Mouse (Mus musculus) heart, embryonic 14.5 days (tissue): ENCODE measurements at regions not wholly inside any gene's neighbourhood (a gene's known extent, or its start where the extent isn't known, plus 50 kb on each side); places are given as distances from the start of the nearest gene placed in this dataset.

ENCODE experiments used
- ATAC-seq: fragments of 200-750 bp; cut with Nextera tagmentation; 2 replicates; pipeline ENCODE4 v1.8.0; 2017; ENCODE audit warnings: low read depth, moderate TSS enrichment; ENCODE audit not compliant: insufficient number of reproducible peaks, insufficient read depth, low FRiP score
- H3K27ac ChIP-seq, 2 experiments: fragments of 200-500 bp in 1 of 2; fragments of 300-500 bp in 1 of 2; sonication (generic) in 1 of 2; replicated peaks in 1 of 2; 2 replicates each; pipeline ENCODE4 v1.5.1; 2012 to 2014; ENCODE audit warnings: low read depth in 2 of 2, low read length in 2 of 2, control low read depth in 1 of 2, mild to moderate bottlenecking in 1 of 2, mixed read lengths in 1 of 2; ENCODE audit not compliant: control insufficient read depth in 1 of 2, insufficient read depth in 1 of 2
- H3K27me3 ChIP-seq: fragments of 300-500 bp; sonication (generic); 2 replicates; pipeline ENCODE4 v1.6.1; 2014; ENCODE audit warnings: mild to moderate bottlenecking, low read length, control low read depth; ENCODE audit not compliant: control insufficient read depth, insufficient read depth
- H3K36me3 ChIP-seq: fragments of 300-500 bp; sonication (generic); 2 replicates; pipeline ENCODE4 v1.6.1; 2014; ENCODE audit warnings: mild to moderate bottlenecking, control low read depth, low read length, mixed read lengths; ENCODE audit not compliant: control insufficient read depth, insufficient read depth
- H3K4me1 ChIP-seq, 2 experiments: fragments of 200-500 bp in 1 of 2; fragments of 300-500 bp in 1 of 2; sonication (generic) in 1 of 2; 2 replicates each; pipeline ENCODE4 v1.6.1; 2012 to 2014; ENCODE audit warnings: low read length in 2 of 2, control low read depth in 1 of 2, mixed read lengths in 1 of 2; ENCODE audit not compliant: control insufficient read depth in 2 of 2, insufficient read depth in 2 of 2
- H3K4me2 ChIP-seq: fragments of 300-500 bp; sonication (generic); 2 replicates; pipeline ENCODE4 v1.6.1; 2014; ENCODE audit warnings: mild to moderate bottlenecking, low read length
- H3K4me3 ChIP-seq, 2 experiments: fragments of 200-500 bp in 1 of 2; fragments of 300-500 bp in 1 of 2; sonication (generic) in 1 of 2; 2 replicates each; pipeline ENCODE4 v1.5.1; 2012 to 2014; ENCODE audit warnings: low read length in 2 of 2, mild to moderate bottlenecking in 2 of 2, control low read depth in 1 of 2, low read depth in 1 of 2, moderate library complexity in 1 of 2; ENCODE audit not compliant: control insufficient read depth in 1 of 2, insufficient read depth in 1 of 2
- H3K9ac ChIP-seq: fragments of 300-500 bp; sonication (generic); 2 replicates; pipeline ENCODE4 v1.6.1; 2014; ENCODE audit warnings: mild to moderate bottlenecking, low read length
- H3K9me3 ChIP-seq: fragments of 300-500 bp; sonication (generic); 2 replicates; pipeline ENCODE4 v1.6.1; 2016; ENCODE audit warnings: low read length, control low read depth; ENCODE audit not compliant: control insufficient read depth
- WGBS: fragments of 180-500 bp; shearing (Covaris S2); extraction: QIAGEN DNeasy Blood & Tissue Kit; methylation state at CpG from one replicate; pipeline ENCODE4 v1.1.7; 2014; 5-methylcytosine and 5-hydroxymethylcytosine counted together

- Histone ChIP-seq H3K4me3 (no peak overlapping the region), H3K9ac (no peak overlapping the region), H3K36me3 (no peaks in the 10 kb centered on the region), H3K4me1 (no peaks in the 10 kb centered on the region; a peak in 1 of 4 replicates), H3K27me3 (no peaks in the 10 kb centered on the region), H3K27ac (no peak overlapping the region), H3K9me3 (no peaks in the 10 kb centered on the region), H3K4me2 (no peak overlapping the region)
- 49% methylated on average over 2 of the region's 2 CpGs for WGBS
- ATAC-seq = no peak
Observed at GRCm38 (mm10) chr15:62457990-62458389, 1387.0 kb downstream of the Gsdmc2 start.

- H3K27ac ChIP-seq = no peak overlapping the region
- no peaks in the 10 kb centered on the region for H3K9me3 ChIP-seq
- 80% methylated on average over 4 of the region's 4 CpGs for WGBS
- no peaks in the 10 kb centered on the region for H3K27me3 ChIP-seq
- no peak overlapping the region for H3K4me2 ChIP-seq
- no peak for ATAC-seq
- no peak overlapping the region for H3K9ac ChIP-seq
- no peaks in the 10 kb centered on the region; a peak in 1 of 4 replicates for H3K4me1 ChIP-seq
- no peak overlapping the region for H3K4me3 ChIP-seq
- no peaks in the 10 kb centered on the region for H3K36me3 ChIP-seq
Observed at GRCm38 (mm10) chr15:62457051-62457664, 1387.8 kb downstream of the Gsdmc2 start.

GRCm38 (mm10) chr15:62456020-62456419 is 1389.0 kb downstream of the Gsdmc2 start:
- no peaks in the 10 kb centered on the region for H3K36me3 ChIP-seq
- no peak overlapping the region for H3K4me3 ChIP-seq
- 75% methylated on average over 1 of the region's 1 CpGs for WGBS
- ATAC-seq = no peak
- H3K27me3 ChIP-seq = no peaks in the 10 kb centered on the region
- H3K9me3 ChIP-seq = no peaks in the 10 kb centered on the region
- H3K9ac ChIP-seq = no peak overlapping the region
- no peak overlapping the region for H3K4me2 ChIP-seq
- H3K27ac ChIP-seq = no peak overlapping the region
- no peaks in the 10 kb centered on the region; a peak in 1 of 4 replicates for H3K4me1 ChIP-seq

GRCm38 (mm10) chr15:62448116-62448515 is 1396.9 kb downstream of the Gsdmc2 start:
- no peaks in the 10 kb centered on the region for H3K9me3 ChIP-seq
- ATAC-seq = no peak

GRCm38 (mm10) chr15:62439211-62439610 is 1405.8 kb downstream of the Gsdmc2 start:
- no peak overlapping the region for H3K4me3 ChIP-seq
- ATAC-seq = no peak
- H3K4me2 ChIP-seq = no peak overlapping the region
- no peaks in the 10 kb centered on the region for H3K4me1 ChIP-seq
- H3K9me3 ChIP-seq = no peaks in the 10 kb centered on the region
- no peak overlapping the region for H3K9ac ChIP-seq
- H3K36me3 ChIP-seq = no peaks in the 10 kb centered on the region
- H3K27ac ChIP-seq = no peak overlapping the region
- 71% methylated on average over 5 of the region's 5 CpGs for WGBS
- H3K27me3 ChIP-seq = no peaks in the 10 kb centered on the region

More at GRCm38 (mm10) chr15:62448116-62448515, 1396.9 kb downstream of the Gsdmc2 start:
- Histone ChIP-seq H3K4me2 (no peak overlapping the region), H3K4me1 (no peaks in the 10 kb centered on the region), H3K9ac (no peak overlapping the region), H3K4me3 (no peak overlapping the region), H3K27ac (no peak overlapping the region), H3K27me3 (no peaks in the 10 kb centered on the region), H3K36me3 (no peaks in the 10 kb centered on the region)
- WGBS = 69% methylated on average over 3 of the region's 3 CpGs

GRCm38 (mm10) chr15:62436631-62437030 is 1408.3 kb downstream of the Gsdmc2 start:
- Histone ChIP-seq H3K9me3 (no peaks in the 10 kb centered on the region), H3K27me3 (no peaks in the 10 kb centered on the region), H3K4me1 (no peaks in the 10 kb centered on the region), H3K4me2 (no peak overlapping the region), H3K9ac (no peak overlapping the region), H3K27ac (no peak overlapping the region), H3K4me3 (no peak overlapping the region), H3K36me3 (no peaks in the 10 kb centered on the region)
- ATAC-seq = no peak
- WGBS = 81% methylated on average over 5 of the region's 5 CpGs

GRCm38 (mm10) chr15:62435141-62435680 is 1409.8 kb downstream of the Gsdmc2 start:
- Histone ChIP-seq H3K4me1 (no peaks in the 10 kb centered on the region), H3K4me2 (no peak overlapping the region), H3K9ac (no peak overlapping the region), H3K36me3 (no peaks in the 10 kb centered on the region), H3K9me3 (no peaks in the 10 kb centered on the region), H3K27me3 (no peaks in the 10 kb centered on the region), H3K4me3 (no peak overlapping the region), H3K27ac (no peak overlapping the region)
- WGBS = 93% methylated on average over 4 of the region's 4 CpGs
- no peak for ATAC-seq

- Histone ChIP-seq H3K4me2 (no peak overlapping the region), H3K9me3 (no peaks in the 10 kb centered on the region), H3K9ac (no peak overlapping the region), H3K4me3 (no peak overlapping the region), H3K27me3 (no peaks in the 10 kb centered on the region), H3K27ac (no peak overlapping the region), H3K36me3 (no peaks in the 10 kb centered on the region), H3K4me1 (no peaks in the 10 kb centered on the region)
- ATAC-seq = no peak
- WGBS = 100% methylated on average over 1 of the region's 1 CpGs
Observed at GRCm38 (mm10) chr15:62432742-62433245, 1412.2 kb downstream of the Gsdmc2 start.
